Mouse (Mus musculus) frontal cortex, postnatal 25 days (tissue): ENCODE measurements at regions not wholly inside any gene's neighbourhood (a gene's known extent, or its start where the extent isn't known, plus 50 kb on each side); places are given as distances from the start of the nearest gene placed in this dataset.

Source experiments
- DNase-seq, 2 experiments: peaks; one replicate each; pipeline ENCODE4 v3.0.0; 2022; ENCODE audit warnings: low spot score in 2 of 2

- no peak for DNase-seq
These were observed 256.2 kb upstream of the Rag2 start for GRCm38 (mm10) chr2:101368278-101368677.

- DNase-seq = no peak
These were observed 253.4 kb upstream of the Rag2 start for GRCm38 (mm10) chr2:101370991-101371736.

GRCm38 (mm10) chr2:101371834-101372493 lies 252.6 kb upstream of the Rag2 start:
- no peak for DNase-seq

- DNase-seq = no peak
These were observed 243.9 kb upstream of the Rag2 start for GRCm38 (mm10) chr2:101380595-101380994.

- DNase-seq = no peak
These were observed 209.5 kb upstream of the Rag2 start for GRCm38 (mm10) chr2:101415002-101415401.

GRCm38 (mm10) chr2:101416702-101417101 lies 207.8 kb upstream of the Rag2 start:
- DNase-seq = no peak

- DNase-seq = no peak
These were observed 191.2 kb upstream of the Rag2 start for GRCm38 (mm10) chr2:101433141-101433895.

GRCm38 (mm10) chr2:101440231-101440630 lies 184.3 kb upstream of the Rag2 start:
- DNase-seq = no peak

- no peak for DNase-seq
These were observed 183.4 kb upstream of the Rag2 start for GRCm38 (mm10) chr2:101441081-101441630.

- no peak for DNase-seq
These were observed 168.9 kb upstream of the Rag2 start for GRCm38 (mm10) chr2:101455591-101455990.

- DNase-seq = no peak
These were observed 165.6 kb upstream of the Rag2 start for GRCm38 (mm10) chr2:101458959-101459358.

GRCm38 (mm10) chr2:101462450-101462849 lies 162.1 kb upstream of the Rag2 start:
- no peak for DNase-seq

GRCm38 (mm10) chr2:101464291-101465140 lies 160.0 kb upstream of the Rag2 start:
- DNase-seq = no peak

GRCm38 (mm10) chr2:101470569-101471100 lies 153.9 kb upstream of the Rag2 start:
- DNase-seq = no peak

- peak; percentile 35 to 73 for DNase-seq
These were observed 151.9 kb upstream of the Rag2 start for GRCm38 (mm10) chr2:101472449-101473115.

- no peak for DNase-seq
These were observed 151.4 kb upstream of the Rag2 start for GRCm38 (mm10) chr2:101473116-101473485.

- no peak for DNase-seq
These were observed 147.7 kb upstream of the Rag2 start for GRCm38 (mm10) chr2:101476862-101477261.

- no peak for DNase-seq
These were observed 134.3 kb upstream of the Rag2 start for GRCm38 (mm10) chr2:101490207-101490606.

- no peak for DNase-seq
These were observed 132.8 kb upstream of the Rag2 start for GRCm38 (mm10) chr2:101491762-101492161.

- DNase-seq = no peak
These were observed 116.4 kb upstream of the Rag2 start for GRCm38 (mm10) chr2:101508116-101508515.
